Mouse (Mus musculus) lung, adult 2 months (tissue): Measurements from ENCODE around the gene Akr7a5. TPM values are rescaled to one million over a fixed set of nuclear protein-coding genes. Genes with fewer than 3 reads are reported as not detected.

Experiments used
- DNase-seq: peaks from one replicate; pipeline ENCODE4 v3.0.0; 2022
- H3K4me1 ChIP-seq: fragments of 200-500 bp; 2 replicates; pipeline ENCODE4 v1.6.1; 2011; ENCODE audit warnings: low read length; ENCODE audit not compliant: control insufficient read depth, insufficient read depth
- H3K4me3 ChIP-seq: fragments of 200-500 bp; replicated peaks from 2 replicates; pipeline ENCODE3; 2011; ENCODE audit warnings: low read depth, mild to moderate bottlenecking, control low read depth, low read length; ENCODE audit errors: extremely low read depth
- CTCF ChIP-seq: fragments of 200-500 bp; IDR thresholded peaks from 2 replicates; pipeline ENCODE4 v1.5.1; 2011; ENCODE audit warnings: mild to moderate bottlenecking, low read length, control low read depth; ENCODE audit not compliant: insufficient read depth
- POLR2A ChIP-seq: fragments of 200-500 bp; IDR thresholded peaks from 2 replicates; pipeline ENCODE4 v1.6.1; 2011; ENCODE audit warnings: low read depth, mild to moderate bottlenecking, control low read depth, low read length, borderline replicate concordance; ENCODE audit errors: extremely low read depth
- WGBS: fragments of 180-500 bp; shearing (Covaris S2); methylation state at CpG from one replicate; pipeline ENCODE4 v1.1.7; 2018; 5-methylcytosine and 5-hydroxymethylcytosine counted together
- polyA plus RNA-seq: library from polyadenylated mRNA; depleted of rRNA; stranded (reverse); fragments of >200 nt; gene quantifications from 2 replicates; pipeline ENCODE4 v1.2.3, GENCODE M21; 2012; rRNA removed

Akr7a5 gene
- 30.9 and 32.4 TPM in 2 replicates for polyA plus RNA-seq

- Histone ChIP-seq H3K4me3 (peak within 1 kb of the TSS; percentile 89), H3K4me1 (peaks cover 9% of the 10 kb centered on the region)
- peak; percentile 100 for DNase-seq
- TF ChIP-seq CTCF, result no peak
- peak; percentile 95 for TF ChIP-seq POLR2A
- WGBS, result under 1% methylated on average over 63 of the region's 63 CpGs
These were observed at the start of gene Akr7a5, which contains the start of gene Pqlc2 for GRCm38 (mm10) chr4:139310171-139310898. Akr7a5 (plus strand) TSS chr4:139310744. Pqlc2 (minus strand) TSS chr4:139310708.

- TF ChIP-seq CTCF (no peak), POLR2A (no peak)
- no peak for DNase-seq
- H3K4me3 ChIP-seq, result no peak overlapping the region
- peaks cover 5% of the 10 kb centered on the region; the same call in 1 of the 2 replicates for H3K4me1 ChIP-seq
- WGBS, result 90% methylated on average over 6 of the region's 6 CpGs
These were observed 47.6 kb upstream of the Akr7a5 start for GRCm38 (mm10) chr4:139262981-139263380.

GRCm38 (mm10) chr4:139265783-139266499 lies 44.6 kb upstream of the Akr7a5 start:
- no peak for DNase-seq
- WGBS, result 83% methylated on average over 13 of the region's 13 CpGs
- TF ChIP-seq CTCF (no peak), POLR2A (no peak)
- Histone ChIP-seq H3K4me3 (no peak overlapping the region), H3K4me1 (no peaks in the 10 kb centered on the region)

- no peak for TF ChIP-seq POLR2A
- TF ChIP-seq CTCF, result no peak
- no peak for DNase-seq
- Histone ChIP-seq H3K4me3 (no peak overlapping the region), H3K4me1 (no peaks in the 10 kb centered on the region)
- WGBS, result 87% methylated on average over 7 of the region's 7 CpGs
These were observed 44.1 kb upstream of the Akr7a5 start for GRCm38 (mm10) chr4:139266500-139266865.

GRCm38 (mm10) chr4:139267335-139267734 lies 43.2 kb upstream of the Akr7a5 start:
- WGBS, result 84% methylated on average over 3 of the region's 3 CpGs
- DNase-seq, result no peak
- Histone ChIP-seq H3K4me1 (no peaks in the 10 kb centered on the region), H3K4me3 (no peak overlapping the region)
- TF ChIP-seq CTCF, result no peak
- TF ChIP-seq POLR2A, result no peak

GRCm38 (mm10) chr4:139268242-139268641 lies 42.3 kb upstream of the Akr7a5 start:
- H3K4me3 ChIP-seq, result no peak overlapping the region
- 63% methylated on average over 1 of the region's 1 CpGs for WGBS
- no peak for DNase-seq
- TF ChIP-seq POLR2A (no peak), CTCF (no peak)
- no peaks in the 10 kb centered on the region for H3K4me1 ChIP-seq

- WGBS, result 98% methylated on average over 3 of the region's 3 CpGs
- H3K4me1 ChIP-seq, result no peaks in the 10 kb centered on the region
- no peak for DNase-seq
- no peak for TF ChIP-seq POLR2A
- TF ChIP-seq CTCF, result no peak
- no peak overlapping the region for H3K4me3 ChIP-seq
These were observed 40.4 kb upstream of the Akr7a5 start for GRCm38 (mm10) chr4:139270168-139270567.

GRCm38 (mm10) chr4:139271562-139271961 lies 39.0 kb upstream of the Akr7a5 start:
- no peak for TF ChIP-seq POLR2A
- Histone ChIP-seq H3K4me1 (no peaks in the 10 kb centered on the region), H3K4me3 (no peak overlapping the region)
- WGBS, result 86% methylated on average over 9 of the region's 9 CpGs
- DNase-seq, result no peak

- H3K4me1 ChIP-seq, result no peaks in the 10 kb centered on the region
- DNase-seq, result no peak
- H3K4me3 ChIP-seq, result no peak overlapping the region
- TF ChIP-seq POLR2A, result no peak
- no peak for TF ChIP-seq CTCF
- 90% methylated on average over 10 of the region's 10 CpGs for WGBS
These were observed 37.4 kb upstream of the Akr7a5 start for GRCm38 (mm10) chr4:139272951-139273680.
